Mouse (Mus musculus) c-Kit-positive CD71-positive TER-119-negative erythroid progenitor cells, embryonic 14.5 days (primary cell): ENCODE data around the gene Hoxd4.

Experiments
- DNase-seq: peaks from one replicate; pipeline ENCODE4 v3.0.0-alpha.2; 2013; ENCODE audit warnings: low read depth

Gene Hoxd4

DNA sequence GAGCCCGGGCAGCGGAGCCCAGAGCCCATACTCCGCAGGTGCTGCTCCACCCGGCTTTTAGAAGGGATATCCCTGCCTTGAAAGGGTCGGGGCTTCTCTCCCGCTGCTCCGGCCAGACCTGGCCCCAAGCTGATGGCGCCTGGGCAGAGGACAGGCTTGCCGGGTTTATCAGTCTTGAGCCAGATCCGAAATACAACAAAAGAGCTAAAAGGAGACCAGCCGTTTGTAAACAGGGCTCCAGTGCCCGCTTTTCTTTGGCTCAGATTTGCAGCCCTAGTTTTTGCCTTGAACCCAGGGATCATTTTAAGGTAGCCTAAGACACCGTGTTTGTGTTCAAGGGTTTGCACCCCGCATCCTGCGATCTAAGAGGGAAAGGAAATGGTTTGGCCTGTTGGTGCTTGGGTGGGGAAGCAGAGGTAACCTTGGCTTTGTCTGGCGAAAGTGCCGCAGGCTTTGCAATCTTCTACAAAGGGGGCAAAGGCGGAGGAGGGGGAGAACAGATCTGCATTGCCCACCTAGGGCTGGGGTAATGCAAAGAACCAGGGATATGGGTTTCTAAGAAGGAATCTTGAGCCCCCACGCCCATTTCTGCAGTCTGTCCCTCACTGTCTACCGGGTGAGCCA, 18.8 kb upstream of the Hoxd4 start:
- no peak for DNase-seq

DNA sequence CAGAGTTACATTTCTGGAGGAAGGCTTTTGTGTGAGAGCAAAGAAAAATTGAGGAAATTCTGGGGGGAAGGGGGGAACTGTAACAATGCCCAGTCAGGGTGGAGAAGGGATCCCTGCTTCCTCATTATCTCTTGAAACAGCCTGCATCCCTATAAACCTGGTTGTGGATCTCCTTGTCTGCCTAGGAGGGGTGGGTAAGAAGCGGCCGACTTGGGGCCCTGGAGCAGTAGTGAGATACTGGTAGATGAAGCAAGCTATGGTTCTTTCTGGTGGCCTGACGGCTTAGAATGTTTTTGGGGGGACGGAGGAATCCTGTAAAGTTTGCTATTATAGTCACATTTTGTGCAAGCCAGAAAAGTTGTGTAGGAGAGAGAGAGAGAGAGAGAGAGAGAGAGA, 18.3 kb upstream of the Hoxd4 start:
- no peak for DNase-seq

DNA sequence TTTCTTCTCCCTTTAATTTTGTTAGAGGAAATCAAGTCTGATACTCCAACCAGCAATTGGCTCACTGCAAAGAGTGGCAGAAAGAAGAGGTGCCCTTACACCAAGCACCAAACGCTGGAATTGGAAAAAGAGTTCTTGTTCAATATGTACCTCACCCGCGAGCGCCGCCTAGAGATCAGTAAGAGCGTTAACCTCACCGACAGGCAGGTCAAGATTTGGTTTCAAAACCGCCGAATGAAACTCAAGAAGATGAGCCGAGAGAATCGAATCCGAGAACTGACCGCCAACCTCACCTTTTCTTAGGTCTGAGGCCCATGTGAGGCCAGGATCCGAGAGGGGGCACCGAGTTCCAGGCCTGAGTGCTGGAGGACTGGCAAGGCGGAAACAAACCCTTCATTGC, 17.7 kb upstream of the Hoxd4 start:
- DNase-seq, result peak; percentile 21

DNA sequence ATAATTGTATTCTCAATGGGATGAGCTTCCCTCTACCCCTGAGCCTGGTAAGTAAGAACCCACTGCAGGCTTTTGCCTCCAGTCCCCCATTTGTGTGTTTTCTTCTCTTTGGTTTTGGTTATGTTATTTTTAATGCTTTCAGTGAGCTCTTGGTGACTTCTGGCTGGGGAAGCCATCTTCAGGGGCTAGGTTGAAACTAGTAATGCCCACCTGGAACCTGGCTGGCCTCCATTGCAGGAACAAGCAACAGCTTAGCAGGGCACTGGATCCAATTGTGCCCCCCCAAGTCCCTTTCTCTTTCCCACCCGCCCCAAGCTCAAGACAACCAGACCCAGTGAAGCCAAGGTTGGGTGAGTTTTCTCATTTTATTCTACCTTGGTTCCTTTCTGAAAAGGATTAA, 16.3 kb upstream of the Hoxd4 start:
- DNase-seq, result no peak

DNA sequence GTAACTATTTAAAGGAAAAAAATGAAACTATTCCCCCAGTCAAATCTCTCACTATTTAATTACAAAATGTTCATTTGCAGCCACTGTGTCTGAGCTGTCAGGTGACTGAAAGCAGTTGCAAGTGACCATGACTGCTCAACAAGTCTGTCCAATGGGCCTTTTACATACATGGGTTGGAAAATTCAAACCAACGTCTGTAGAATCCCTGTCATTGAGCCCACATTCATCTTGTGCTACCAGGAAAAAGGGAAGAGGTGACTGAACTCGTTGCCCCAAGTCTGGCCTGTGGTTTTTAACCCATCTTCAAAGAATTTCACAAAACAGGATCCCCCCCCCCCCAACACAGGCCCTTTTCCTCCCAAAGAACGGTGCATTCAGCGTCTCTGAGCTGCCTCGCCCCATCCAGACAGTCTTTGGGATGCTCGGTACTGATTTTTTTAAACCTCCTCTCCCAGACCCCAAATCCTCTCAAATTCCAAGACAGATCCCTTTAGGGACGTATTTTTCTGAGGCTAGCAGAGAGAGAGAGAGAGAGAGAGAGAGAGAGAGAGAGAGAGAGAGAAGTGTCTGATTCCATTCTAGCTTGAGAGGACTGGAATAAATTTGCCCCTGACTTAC, 15.8 kb upstream of the Hoxd4 start:
- no peak for DNase-seq

DNA sequence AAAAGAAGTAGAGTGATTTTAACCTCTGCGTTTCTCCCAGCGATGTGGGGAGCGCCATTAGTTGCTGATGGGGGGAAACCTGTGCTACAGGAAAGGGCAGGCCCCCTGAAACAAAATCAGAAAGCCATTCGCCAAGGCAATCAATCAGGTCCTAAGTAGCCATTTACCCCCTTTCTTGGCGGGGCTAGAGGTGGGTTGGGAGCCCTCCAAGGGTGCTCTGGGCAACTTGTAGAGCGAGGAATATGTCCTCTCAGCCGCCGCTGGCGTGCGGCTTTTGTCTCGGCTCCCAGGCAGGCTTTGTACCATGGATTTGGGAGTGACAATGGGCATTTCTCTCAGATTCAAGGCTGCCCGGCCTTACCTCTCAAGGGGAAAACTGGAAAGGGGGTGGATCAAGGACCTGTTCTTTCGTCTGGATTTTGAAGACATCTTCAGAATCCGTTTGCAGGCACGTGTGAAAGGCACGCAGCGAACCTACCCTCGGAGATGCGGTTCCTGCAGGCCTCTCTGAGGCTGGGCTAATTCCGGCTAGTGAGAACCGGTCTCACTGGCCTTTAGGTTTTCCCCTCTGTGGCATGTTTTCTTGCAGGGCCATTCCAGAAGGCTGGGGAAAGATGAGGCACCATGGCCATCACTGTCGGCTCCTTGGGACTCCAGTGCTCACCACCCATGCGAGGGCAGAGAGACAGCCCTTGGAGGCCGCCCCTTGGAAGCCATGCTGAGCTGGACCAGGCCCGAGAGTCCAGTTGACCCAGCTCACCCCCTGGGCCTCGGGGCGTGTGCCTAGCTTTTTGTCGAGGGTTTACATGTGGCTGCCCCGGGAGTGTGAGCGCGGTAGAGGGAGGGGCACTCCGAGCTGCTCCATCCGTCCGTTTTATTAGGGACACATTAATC, 15.0 kb upstream of the Hoxd4 start:
- no peak for DNase-seq

DNA sequence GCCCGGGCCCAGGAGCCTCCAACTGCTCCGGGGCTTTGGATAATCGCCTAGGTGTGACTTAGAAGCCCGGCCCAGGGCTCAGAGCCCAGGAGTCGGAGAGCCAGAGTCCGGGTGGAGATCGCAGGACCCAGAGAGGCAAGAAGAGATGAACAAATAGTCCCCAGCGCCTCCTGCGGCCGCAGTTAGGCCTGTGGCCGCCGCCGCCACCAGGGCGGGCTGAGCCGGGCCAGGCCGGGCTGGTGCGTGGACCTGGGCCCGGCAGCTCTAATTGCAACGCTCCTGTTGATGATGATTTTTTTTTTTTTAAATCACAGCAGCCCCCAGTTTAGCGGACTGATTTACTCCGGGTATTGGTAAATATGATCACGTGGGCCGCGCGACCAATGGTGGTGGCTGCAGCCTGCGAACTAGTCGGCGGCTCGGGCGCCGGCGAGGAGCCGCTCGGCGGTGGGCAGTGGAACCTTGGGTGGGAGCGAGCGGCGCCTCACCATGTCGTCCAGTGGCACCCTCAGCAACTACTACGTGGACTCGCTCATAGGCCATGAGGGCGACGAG, 14.1 kb upstream of the Hoxd4 start, which contains the start of gene Hoxd9:
Gene Hoxd9, plus strand, starts transcription at position 161 of the 555 bp plus-strand sequence.
- no peak for DNase-seq

DNA sequence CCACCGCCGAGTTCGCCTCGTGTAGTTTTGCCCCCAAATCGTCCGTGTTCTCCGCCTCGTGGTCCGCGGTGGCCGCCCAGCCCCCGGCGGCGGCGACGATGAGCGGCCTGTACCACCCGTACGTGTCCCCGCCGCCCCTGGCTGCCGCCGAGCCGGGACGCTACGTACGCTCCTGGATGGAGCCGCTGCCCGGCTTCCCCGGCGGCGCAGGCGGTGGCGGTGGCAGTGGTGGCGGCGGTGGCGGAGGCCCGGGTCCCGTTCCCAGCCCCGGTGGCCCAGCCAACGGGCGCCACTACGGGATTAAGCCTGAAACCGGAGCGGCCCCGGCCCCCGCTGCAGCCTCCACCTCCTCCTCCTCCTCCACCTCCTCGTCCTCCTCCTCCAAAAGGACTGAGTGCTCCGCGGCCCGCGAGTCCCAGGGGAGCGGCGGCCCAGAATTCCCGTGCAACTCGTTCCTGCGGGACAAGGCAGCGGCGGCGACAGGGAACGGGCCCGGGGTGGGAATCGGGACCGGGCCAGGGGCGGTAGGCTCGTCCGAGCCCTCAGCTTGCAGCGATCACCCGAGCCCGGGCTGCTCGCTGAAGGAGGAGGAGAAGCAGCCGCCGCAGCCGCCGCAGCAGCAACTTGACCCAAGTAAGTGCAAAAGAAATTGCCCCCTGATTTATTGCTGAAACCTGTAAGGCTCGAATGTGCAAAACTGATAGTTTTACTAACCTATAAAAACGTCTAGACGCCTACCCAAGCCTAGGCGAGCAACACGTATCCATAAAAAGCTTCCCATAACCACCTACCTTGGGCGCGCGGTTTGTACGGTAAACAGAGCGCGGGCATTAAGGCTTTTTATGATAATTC, 13.3 kb upstream of the Hoxd4 start:
- no peak for DNase-seq

DNA sequence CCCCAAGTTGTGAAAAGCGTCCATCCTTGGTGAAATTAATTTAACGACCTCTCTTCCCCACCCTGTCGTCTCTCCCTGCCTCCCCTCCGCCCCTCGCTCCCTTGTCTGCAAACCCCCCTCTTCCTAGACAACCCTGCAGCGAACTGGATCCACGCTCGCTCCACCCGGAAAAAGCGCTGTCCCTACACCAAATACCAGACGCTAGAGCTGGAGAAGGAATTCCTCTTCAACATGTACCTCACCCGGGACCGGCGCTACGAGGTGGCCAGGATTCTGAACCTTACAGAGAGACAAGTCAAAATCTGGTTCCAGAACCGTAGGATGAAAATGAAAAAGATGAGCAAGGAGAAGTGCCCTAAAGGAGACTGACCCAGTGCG, 12.7 kb upstream of the Hoxd4 start:
- DNase-seq, result no peak

DNA sequence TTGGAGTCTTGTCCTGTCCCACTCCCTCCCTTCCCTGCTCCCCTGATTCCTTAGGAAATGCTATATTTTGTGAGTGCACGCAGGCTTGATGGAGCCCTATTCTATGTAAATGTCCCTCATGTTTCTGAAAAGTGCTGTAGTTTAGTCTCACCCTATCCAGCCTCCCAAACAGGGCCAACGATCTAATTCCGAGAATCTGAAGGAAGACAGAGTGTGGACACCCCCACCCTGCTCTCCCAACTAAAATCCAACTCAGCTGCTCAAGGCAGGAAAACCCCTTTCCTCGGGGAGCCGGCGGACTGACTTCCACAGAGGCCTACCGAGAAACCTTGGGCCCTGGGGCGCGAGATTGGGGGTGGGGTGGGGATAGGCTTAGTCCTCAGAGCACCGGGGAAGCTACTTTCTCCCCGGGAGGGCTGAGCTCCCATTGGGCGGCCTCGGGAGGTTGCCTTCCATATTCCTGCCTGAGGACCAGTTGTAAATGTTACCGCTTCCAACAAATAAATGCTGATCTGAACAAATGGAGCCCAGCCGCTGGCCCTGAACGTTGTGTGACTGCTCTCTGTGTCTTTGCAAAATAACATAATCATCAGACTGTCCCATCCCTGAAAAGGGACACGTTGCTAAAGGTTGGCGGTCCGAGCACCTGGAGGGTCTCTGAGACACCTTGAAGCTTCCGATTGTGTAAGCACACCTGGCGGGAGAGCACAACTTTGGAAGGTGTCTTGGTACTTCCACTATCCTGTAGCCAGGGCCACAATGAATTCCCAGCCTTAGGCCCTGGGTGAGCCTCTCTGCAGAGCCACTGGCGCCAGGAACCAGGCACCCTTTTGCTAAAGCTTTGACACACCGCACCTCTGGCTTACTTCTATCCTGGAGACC, 11.8 kb upstream of the Hoxd4 start:
- DNase-seq, result no peak

DNA sequence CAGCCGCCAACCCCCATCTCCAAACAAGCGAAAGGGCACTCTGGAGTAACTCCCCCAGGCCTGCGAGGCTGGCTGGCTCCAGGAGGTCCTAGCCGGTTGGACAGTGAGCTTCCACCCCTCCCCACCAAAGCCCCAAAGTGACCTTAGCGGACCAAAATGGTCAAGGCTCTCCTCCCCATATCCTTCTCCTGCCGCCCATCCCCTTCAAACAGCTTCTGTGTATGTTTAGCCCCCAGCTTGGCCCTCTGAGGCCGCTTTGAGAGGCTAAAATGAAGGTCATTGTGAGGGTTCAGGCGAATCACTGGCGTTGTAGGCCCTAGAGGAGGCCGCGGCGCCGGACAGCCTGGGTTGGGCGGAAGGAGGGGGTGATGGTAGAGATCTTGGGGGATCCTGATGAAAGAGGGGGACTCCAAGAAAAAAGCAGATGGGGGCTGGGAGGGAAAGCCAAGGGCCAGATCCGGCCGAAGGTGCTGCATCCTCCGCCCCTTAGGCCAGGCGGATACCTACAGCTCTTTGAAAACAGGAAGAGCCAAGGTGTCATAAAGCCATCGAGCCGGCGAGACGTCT, 11.1 kb upstream of the Hoxd4 start:
- DNase-seq, result no peak

DNA sequence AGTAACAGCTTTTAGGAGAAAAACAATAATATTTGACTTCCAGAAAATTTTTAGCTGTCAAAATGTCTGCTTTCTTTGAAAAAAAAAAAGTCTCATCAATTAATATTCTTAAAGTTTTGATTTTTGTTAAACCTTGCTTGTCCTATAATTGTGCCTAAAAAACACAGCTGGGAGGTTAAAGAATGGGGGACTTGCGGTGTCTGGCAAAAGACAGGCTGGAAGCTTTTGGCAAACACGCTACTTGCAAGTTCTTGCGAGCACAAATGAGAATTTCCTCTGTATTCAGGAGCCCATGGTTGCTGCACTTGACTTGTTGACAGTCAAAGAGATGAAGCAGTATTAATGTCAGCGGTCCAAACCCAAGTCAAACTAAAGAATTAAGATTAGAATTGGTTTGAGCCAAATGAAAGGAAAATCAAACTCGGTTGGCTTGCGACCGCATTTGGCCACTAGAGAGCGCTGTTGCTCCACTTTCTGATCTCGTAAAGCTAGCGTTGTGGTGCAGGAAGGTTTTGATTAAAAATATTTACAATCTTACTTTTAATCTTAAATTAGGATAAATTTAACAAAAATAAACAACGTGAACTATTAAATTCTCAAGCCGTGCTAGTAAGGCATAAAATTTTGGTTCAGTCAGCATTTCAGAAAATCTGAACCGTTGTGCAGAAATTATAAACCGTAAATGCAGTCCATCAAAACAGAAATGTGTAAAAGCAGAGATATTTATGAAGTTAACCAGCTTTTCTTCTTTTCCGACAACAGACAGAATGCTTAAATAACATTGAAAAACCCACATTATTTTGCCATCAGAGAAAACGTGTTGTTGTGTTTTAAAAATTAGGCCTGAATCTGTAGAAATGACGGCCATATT, 9.5 kb upstream of the Hoxd4 start:
- peak; percentile 36 for DNase-seq

DNA sequence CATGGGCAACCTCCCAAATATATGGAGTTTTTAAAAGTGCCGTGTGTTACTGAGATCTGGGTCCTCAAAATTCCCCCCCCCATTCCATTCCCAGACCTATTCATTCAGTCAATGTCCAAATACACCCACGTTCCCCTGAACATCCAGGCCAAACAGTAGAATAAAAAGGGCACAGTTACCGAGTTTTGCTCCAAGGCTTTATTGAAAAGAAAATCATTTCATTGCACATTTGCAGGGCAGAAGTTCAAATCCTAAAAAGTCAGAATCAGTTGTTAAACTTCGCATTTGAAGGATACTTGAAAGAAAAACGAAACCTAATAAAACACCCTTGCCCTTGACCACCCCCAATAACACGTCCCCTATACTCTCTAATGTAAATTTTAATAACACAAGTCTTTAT, 8.9 kb upstream of the Hoxd4 start:
- no peak for DNase-seq

DNA sequence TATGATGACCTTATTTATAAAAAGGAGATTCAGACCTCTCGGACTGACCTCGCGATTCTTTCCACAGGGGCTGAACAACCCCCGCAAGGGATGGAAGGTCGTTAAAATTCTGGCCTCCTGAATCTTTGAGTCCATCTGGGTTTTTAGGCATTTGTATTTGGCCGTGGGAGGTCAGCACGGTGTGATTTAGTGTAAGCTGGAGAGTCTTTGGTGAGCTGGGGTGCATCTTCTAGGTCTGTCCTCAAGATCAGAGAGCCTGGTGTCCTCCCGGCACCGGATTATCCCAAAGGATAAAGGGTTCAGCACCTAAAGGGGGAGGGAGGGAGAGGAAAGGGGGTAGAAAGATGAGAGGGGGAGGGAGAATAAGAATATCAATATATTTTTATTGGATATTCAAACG, 8.4 kb upstream of the Hoxd4 start:
- DNase-seq, result no peak

DNA sequence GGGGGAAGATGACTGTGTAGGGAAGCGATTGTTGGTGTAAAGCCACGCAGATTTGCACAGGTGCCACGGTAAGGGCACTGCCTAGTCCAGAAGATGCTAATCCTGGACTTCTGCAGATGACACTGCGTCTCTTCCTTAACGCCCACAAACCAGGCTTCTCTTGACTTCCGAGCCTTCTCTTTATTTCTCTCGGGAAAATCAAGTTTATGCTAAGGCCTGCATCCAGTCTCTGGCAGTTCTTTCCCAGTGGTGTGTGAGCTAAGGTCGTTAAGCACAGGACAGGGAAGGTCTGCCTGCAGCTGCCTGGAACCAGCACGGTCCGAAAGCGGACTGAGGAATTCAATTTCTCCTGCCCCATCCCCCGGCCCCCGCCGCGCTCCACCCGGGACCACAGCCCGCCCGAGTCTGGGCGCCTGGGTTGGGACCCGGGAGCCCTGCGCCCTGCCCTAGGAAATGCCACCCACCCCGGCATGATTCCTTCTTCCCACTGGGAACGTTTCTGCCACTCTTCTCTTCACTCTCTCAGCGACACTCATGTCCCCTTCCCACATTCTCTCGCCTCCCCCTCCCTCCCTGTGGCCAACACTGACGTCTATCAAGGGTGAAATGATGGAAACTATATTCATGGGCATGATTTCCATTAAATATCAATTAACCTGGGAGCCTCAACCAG, 7.9 kb upstream of the Hoxd4 start:
- DNase-seq, result no peak

DNA sequence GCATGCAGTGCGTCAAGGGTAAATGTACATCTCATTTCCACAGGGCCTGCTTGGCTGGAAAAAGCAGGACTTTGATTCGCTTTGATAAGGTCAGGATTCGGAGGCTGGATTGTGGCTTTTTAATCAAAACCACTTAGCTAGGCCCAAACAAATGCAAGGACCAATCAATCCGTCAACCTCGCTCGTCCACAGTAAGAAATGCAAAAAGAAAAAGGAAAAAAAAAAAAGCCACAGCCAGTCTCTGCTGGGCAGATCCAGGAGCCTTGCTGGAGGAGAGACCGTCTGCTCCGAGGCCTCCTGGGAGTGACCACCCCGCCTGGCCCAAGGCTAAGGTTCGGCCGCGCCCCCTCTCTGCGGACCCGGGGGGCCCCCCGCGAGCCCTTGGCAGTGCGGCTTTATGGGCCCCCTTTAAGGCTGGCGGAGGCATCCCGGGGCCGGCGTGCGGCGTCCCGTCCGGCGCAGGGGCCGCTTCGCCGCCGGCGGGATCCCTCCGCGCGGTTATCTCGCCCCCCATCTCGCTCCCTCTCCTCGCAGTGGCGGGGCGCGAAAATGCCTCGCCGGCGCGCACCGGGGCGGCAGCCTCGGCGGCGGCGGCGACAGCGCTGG, 7.2 kb upstream of the Hoxd4 start, which contains the start of gene Hoxd8:
Gene Hoxd8, plus strand, starts transcription at position 223 of the 606 bp plus-strand sequence.
- no peak for DNase-seq

DNA sequence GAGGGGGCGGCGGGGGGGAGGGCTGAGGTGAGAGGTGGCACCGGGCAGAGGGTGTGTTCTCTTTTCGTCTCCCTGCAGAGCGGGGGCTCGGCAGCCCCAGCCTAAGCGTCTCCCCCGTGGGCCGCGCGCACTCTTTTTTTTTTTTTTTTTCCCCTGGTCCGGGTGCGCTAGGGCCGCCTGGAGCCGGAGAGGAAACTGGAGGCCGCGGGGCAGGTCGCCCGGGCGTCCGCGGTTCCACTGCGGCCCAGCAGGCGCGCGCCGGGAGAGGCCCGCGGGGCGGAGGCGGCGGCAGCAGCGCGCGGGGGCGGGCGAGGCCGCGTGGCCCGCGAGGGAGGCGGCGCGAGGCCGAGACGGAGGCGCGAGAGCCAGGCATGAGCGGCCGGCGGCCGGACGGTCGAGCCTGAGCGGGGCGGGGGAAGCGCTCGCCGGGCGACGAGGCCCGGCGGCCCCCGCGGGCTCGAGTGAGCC, 6.7 kb upstream of the Hoxd4 start:
- DNase-seq, result no peak

DNA sequence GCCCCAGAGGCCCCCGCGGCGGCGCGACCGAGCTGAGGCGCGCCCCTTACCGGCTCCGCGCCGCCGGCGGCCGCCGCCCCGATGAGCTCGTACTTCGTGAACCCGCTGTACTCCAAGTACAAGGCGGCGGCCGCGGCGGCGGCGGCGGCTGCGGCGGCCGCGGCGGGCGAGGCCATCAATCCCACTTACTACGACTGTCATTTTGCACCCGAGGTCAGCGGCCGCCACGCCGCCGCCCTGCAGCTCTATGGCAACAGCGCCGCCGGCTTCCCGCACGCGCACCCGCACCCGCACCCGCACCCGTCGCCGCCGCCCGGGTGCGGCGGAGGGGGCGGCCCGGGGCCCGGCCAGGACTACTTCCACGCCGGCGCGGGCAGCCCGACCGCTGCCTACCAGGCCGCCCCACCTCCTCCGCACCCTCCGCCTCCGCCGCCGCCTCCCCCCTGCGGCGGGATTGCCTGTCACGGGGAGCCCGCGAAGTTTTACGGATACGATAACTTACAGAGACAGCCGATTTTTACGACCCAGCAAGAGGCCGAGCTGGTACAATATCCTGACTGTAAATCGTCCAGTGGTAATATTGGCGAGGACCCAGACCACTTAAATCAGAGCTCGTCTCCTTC, 6.2 kb upstream of the Hoxd4 start:
- no peak for DNase-seq
